Mouse (Mus musculus) megakaryocyte, embryonic 14.5 days (primary cell): ENCODE measurements around the gene Pde4d.

Source experiments
- FLI1 ChIP-seq: IDR thresholded peaks from 2 replicates; pipeline ENCODE4 v1.6.1; 2012; ENCODE audit warnings: low read length, inconsistent platforms, mixed read lengths
- GATA1 ChIP-seq: IDR thresholded peaks from 3 replicates; pipeline ENCODE4 v1.6.1; 2012; ENCODE audit warnings: mixed read lengths, low read length, inconsistent platforms, borderline replicate concordance

DNA sequence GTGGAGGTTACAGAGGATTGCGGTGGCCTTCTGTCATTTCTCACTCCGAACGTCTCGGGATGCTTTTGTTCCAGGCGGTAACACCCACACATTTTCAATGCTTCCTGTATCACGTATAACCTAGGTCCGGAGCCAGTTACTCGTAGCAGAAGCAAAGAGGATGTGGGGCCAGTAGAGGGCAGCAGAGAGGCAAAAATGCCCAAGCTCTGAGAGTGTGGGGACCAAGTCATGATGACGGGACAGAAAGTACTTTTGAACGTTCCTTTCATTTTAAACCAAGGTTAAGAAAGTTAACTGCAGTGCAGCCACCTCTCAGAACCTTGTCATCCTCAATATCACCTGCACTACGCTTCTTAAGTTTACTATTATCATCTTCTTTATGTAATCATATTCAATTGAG is 1326.4 kb downstream of the Pde4d start:
- no peak for TF ChIP-seq GATA1
- no peak for TF ChIP-seq FLI1
